Mouse (Mus musculus) forebrain, embryonic 12.5 days (tissue): ENCODE results near the gene Has3. TPM values are rescaled to one million over a fixed set of nuclear protein-coding genes. Genes with fewer than 3 reads are reported as not detected.

Experiments used
- ATAC-seq: fragments of 200-750 bp; cut with Nextera tagmentation; 2 replicates; pipeline ENCODE4 v1.8.0; 2017; ENCODE audit warnings: moderate TSS enrichment; ENCODE audit not compliant: low FRiP score
- H3K27ac ChIP-seq: fragments of 300-500 bp; sonication (generic); 2 replicates; pipeline ENCODE4 v1.5.1; 2016; ENCODE audit warnings: mild to moderate bottlenecking
- H3K27me3 ChIP-seq: fragments of 300-500 bp; sonication (generic); 2 replicates; pipeline ENCODE4 v1.6.1; 2016; ENCODE audit warnings: mild to moderate bottlenecking
- H3K36me3 ChIP-seq: fragments of 300-500 bp; sonication (generic); replicated peaks from 2 replicates; pipeline ENCODE4 v1.6.1; 2016; ENCODE audit warnings: mild to moderate bottlenecking
- H3K4me1 ChIP-seq: fragments of 300-500 bp; sonication (generic); 2 replicates; pipeline ENCODE4 v1.6.1; 2016
- H3K4me2 ChIP-seq: fragments of 300-500 bp; sonication (generic); 2 replicates; pipeline ENCODE4 v1.6.1; 2016; ENCODE audit warnings: mild to moderate bottlenecking, moderate library complexity
- H3K4me3 ChIP-seq: fragments of 300-500 bp; sonication (generic); replicated peaks from 2 replicates; pipeline ENCODE4 v1.5.1; 2016; ENCODE audit warnings: mild to moderate bottlenecking
- H3K9ac ChIP-seq: fragments of 300-500 bp; sonication (generic); 2 replicates; pipeline ENCODE4 v1.6.1; 2016; ENCODE audit warnings: mild to moderate bottlenecking
- H3K9me3 ChIP-seq: fragments of 300-500 bp; sonication (generic); 2 replicates; pipeline ENCODE4 v1.6.1; 2016
- WGBS: fragments of 180-500 bp; shearing (Covaris S2); methylation state at CpG from one replicate; pipeline ENCODE4 v1.1.7; 2016; 5-methylcytosine and 5-hydroxymethylcytosine counted together
- polyA plus RNA-seq: library from polyadenylated mRNA; unstranded; fragments of >200 nt; fragmentation: Nextera tagmentation; extraction: Ambion mirVana; gene quantifications from 2 replicates; pipeline ENCODE4 v1.2.1, GENCODE M21; 2016

Gene Has3
- polyA plus RNA-seq, 1 experiment from 2014 or later = 0.56 TPM

DNA sequence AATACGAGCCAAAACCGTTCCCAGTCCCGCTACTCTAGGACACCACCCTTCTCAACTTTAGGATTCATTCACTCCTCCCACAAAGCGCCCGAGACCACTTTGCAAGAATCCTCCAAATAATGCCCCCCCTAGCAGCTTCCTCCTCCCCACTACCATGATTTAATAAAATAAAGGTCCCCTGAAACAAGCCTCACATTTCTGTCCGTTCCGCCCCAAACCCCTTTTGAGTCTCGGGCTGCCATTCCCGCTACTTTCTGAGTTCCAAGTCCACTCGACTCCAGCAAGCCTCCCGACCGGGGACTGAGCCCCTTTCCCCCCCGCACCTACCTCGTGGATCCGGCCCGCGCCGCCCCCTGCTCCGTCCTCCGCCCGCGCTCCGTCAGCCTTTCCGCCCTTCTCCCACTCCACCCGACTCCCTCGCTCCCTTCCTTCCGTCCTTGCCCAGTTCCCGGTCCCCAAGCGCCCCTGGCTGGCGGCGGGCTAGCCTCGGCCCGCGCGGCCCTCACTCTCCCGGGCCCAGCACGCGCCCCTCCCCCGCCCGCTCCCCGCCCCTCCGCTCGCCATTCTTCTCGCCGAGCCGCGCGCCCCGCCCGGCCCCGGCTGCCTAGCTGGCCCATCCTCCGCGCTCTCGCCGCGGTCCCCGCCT lies 22.9 kb downstream of the Has3 start:
- H3K9ac ChIP-seq = peak overlapping the region; percentile 96
- H3K36me3 ChIP-seq = peaks cover 22% of the 10 kb centered on the region
- no peaks in the 10 kb centered on the region for H3K9me3 ChIP-seq
- peak overlapping the region; percentile 75 for H3K4me2 ChIP-seq
- H3K4me1 ChIP-seq = peaks cover 25% of the 10 kb centered on the region
- WGBS = 1% methylated on average over 48 of the region's 57 CpGs
- H3K4me3 ChIP-seq = peak overlapping the region; percentile 94
- peak overlapping the region; percentile 97 for H3K27ac ChIP-seq
- ATAC-seq = peak; percentile 86
- no peaks in the 10 kb centered on the region for H3K27me3 ChIP-seq

DNA sequence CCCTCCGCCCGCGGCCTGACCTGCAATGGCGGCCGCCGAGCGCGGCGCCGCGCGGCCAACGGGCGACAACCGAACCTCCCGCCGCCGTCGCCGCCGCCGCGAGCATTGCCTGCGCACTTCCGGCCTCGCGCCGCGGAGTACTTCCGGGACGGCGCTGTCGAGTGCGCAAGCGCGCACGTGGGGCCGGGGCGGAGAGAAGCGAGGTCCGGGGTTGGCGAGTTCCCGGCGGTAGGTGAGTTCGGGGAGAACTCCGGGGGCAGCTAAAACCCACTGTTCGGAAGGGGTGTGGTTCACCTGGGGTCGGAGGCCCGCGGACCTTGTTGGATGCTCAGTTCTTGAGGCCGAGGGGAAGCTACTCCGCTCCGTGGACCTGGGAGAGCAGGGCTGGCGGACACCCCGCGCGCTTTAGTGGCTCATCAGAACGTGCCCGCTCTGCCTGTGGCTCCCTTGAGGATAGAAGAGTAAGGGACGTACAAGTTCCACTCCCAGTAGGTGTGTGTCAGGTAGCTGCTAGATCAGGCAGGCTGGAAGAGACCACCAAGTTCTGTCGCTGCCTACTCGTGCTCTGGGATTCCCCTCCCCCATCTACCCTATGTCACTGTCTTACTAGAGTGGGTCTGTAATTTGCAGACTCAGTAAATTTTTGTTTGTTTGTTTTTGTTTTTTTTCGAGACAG lies 23.6 kb downstream of the Has3 start, which contains the start of gene Utp4:
Gene Utp4, plus strand, starts transcription at position 156 of the 676 bp plus-strand sequence.
- Histone ChIP-seq H3K9ac (peak within 1 kb of the TSS; percentile 96), H3K4me1 (peaks cover 25% of the 10 kb centered on the region), H3K4me2 (peak within 1 kb of the TSS; percentile 75), H3K4me3 (peak within 1 kb of the TSS; percentile 94), H3K9me3 (no peaks in the 10 kb centered on the region), H3K36me3 (peaks cover 29% of the 10 kb centered on the region), H3K27ac (peak within 1 kb of the TSS; percentile 97), H3K27me3 (no peaks in the 10 kb centered on the region)
- under 1% methylated on average over 63 of the region's 63 CpGs for WGBS
- peak; percentile 95 for ATAC-seq

DNA sequence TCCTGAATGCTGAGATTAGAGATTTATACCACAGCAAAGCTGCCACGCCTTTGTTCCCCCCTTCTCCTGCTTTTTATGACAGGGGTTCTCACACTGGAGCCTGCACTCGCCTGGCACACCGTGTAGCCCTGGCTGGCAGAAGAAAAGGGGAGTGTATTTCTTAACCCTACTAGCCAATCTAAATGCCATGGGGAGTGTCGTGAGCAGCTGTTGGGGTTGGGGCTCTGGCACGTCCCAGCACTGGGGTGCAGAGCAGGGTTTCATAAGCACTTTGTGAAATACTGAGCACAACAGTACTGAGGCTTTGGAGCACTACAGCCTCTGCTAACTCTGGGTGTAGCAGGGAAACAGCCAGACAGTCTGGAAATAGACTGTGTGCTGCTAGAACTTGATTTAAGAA lies 29.4 kb downstream of the Has3 start:
- H3K27me3 ChIP-seq = no peaks in the 10 kb centered on the region
- H3K9ac ChIP-seq = no peak overlapping the region
- ATAC-seq = no peak
- H3K36me3 ChIP-seq = peaks cover 85% of the 10 kb centered on the region
- no peak overlapping the region for H3K4me3 ChIP-seq
- no peak overlapping the region for H3K4me2 ChIP-seq
- WGBS = 95% methylated on average over 5 of the region's 5 CpGs
- peaks cover 5% of the 10 kb centered on the region for H3K4me1 ChIP-seq
- H3K9me3 ChIP-seq = no peaks in the 10 kb centered on the region
- no peak overlapping the region for H3K27ac ChIP-seq

DNA sequence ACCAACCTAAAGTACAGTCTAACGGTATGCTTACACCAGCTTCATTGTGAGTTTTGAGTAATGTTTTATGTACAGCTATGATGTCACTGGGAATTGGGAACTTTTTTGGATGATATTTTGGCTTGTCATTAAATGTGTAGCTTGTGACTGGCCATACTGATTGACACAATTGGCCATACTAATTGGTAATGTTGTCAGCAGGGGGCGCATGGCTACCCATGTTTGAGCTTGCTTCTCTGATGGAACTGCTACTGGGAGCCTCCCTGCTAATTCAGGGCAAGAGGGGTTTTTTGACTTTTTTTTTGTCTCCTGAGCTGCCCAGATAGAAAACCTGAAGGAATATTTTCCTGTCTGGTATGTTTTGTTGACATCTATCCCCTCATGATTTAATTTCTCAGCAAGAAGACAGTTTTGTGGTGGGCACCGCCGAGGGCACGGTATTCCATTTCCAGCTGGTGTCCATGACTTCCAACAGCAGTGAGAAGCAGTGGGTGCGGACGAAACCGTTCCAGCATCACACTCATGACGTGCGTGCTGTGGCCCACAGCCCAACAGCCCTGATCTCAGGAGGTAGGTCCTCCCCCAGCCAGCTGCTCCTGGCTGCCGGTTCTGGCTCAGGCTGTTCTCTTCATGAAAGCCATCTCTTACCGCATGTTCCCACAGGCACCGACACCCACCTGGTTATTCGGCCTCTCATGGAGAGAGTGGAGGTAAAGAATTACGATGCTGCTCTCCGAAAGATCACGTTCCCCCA lies 35.9 kb downstream of the Has3 start:
- Histone ChIP-seq H3K4me1 (no peaks in the 10 kb centered on the region), H3K9me3 (no peaks in the 10 kb centered on the region), H3K4me3 (no peak overlapping the region), H3K27me3 (no peaks in the 10 kb centered on the region), H3K4me2 (no peak overlapping the region), H3K36me3 (peaks cover 83% of the 10 kb centered on the region), H3K9ac (no peak overlapping the region), H3K27ac (no peak overlapping the region)
- WGBS = 92% methylated on average over 17 of the region's 17 CpGs
- no peak for ATAC-seq

DNA sequence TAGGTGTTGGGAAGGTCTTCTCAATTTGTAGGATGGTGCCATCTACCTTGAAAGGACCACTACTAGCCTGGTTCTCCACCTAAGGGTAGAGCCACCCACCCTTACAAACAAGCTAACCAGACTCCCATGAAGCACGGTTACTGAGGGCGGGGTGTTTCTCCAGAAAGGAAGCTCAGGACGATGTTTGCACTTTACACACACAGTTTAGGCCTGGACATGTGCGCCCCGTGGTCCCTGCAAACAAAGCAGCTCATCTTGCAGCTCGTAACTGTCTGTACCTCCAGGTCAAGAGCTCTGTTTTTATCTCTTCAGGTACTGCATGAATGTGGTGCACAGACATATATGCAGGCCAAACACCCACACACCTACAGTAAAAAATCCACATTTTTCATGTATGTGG lies 36.6 kb downstream of the Has3 start:
- Histone ChIP-seq H3K27ac (no peak overlapping the region), H3K4me1 (no peaks in the 10 kb centered on the region), H3K36me3 (peaks cover 80% of the 10 kb centered on the region), H3K9me3 (no peaks in the 10 kb centered on the region), H3K4me3 (no peak overlapping the region), H3K4me2 (no peak overlapping the region), H3K9ac (no peak overlapping the region), H3K27me3 (no peaks in the 10 kb centered on the region)
- 94% methylated on average over 6 of the region's 6 CpGs for WGBS
- ATAC-seq = no peak

DNA sequence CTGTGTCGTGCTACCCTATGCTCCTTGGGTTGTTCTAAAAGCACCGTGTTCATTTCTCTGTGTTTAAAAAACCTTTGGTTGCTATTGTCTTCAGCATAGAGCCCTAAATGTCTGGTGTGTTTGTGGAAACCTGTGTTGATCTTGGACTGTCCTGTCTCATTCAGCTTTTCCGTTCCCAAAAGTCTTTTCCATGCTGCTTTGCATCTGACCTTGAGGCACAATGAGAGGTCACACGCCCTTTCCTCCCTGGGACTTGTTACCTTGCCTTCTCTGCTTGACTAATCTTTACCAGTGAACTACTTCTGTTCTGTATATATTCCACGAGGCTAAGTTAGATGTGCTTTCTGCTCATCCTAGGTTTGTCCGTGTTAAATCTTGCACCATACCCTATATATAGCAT lies 37.4 kb downstream of the Has3 start:
- no peaks in the 10 kb centered on the region for H3K9me3 ChIP-seq
- 89% methylated on average over 6 of the region's 6 CpGs for WGBS
- H3K4me3 ChIP-seq = no peak overlapping the region
- H3K27me3 ChIP-seq = no peaks in the 10 kb centered on the region
- H3K4me2 ChIP-seq = no peak overlapping the region
- no peak overlapping the region for H3K9ac ChIP-seq
- no peak for ATAC-seq
- H3K36me3 ChIP-seq = peaks cover 79% of the 10 kb centered on the region
- no peaks in the 10 kb centered on the region for H3K4me1 ChIP-seq
- H3K27ac ChIP-seq = no peak overlapping the region

DNA sequence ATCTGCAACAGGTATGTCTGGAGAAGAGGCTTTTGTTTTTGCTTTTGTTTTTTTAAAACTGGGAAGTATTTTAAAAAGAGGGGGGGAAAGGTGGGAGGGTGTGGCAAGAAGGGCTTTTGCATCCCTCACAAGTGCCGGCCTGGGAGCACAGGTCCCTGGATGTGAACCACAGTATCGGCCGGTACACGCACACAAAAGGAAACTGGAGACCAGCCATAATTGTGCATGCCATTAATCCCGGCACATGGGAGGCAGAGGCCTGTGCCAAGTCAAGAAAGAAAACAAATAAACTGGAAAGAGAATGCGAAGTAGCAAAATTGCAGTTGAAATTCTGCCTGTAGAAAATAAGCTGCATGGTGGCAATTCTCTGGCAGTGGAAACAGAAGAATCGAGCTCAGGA lies 38.2 kb downstream of the Has3 start:
- Histone ChIP-seq H3K4me1 (no peaks in the 10 kb centered on the region), H3K27me3 (no peaks in the 10 kb centered on the region), H3K9ac (no peak overlapping the region), H3K4me2 (no peak overlapping the region), H3K36me3 (peaks cover 76% of the 10 kb centered on the region), H3K4me3 (no peak overlapping the region), H3K27ac (no peak overlapping the region), H3K9me3 (no peaks in the 10 kb centered on the region)
- no peak for ATAC-seq
- WGBS = 89% methylated on average over 7 of the region's 7 CpGs

DNA sequence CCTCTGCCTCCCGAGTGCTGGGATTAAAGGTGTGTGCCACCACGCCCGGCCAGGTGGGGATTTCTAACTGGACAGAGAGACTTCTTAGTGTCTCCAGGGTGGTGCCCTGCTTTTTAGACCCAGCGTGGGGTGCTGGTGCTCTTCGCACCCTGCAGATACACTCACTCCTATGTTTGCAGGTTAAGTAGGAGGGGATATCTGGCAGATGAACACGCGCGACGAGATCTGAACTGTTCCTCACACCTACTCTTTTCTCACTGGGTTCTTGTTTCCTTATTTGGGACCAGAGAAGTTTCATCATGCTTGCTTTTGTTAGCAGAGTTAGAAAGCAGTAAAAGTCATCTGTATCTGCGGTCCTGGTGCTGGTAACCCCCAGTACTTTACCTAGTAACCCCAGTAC lies 43.6 kb downstream of the Has3 start:
- Histone ChIP-seq H3K9me3 (no peaks in the 10 kb centered on the region), H3K36me3 (peaks cover 78% of the 10 kb centered on the region), H3K4me1 (no peaks in the 10 kb centered on the region), H3K9ac (no peak overlapping the region), H3K4me2 (no peak overlapping the region), H3K27me3 (no peaks in the 10 kb centered on the region), H3K27ac (no peak overlapping the region), H3K4me3 (no peak overlapping the region)
- no peak for ATAC-seq
- 97% methylated on average over 10 of the region's 10 CpGs for WGBS

DNA sequence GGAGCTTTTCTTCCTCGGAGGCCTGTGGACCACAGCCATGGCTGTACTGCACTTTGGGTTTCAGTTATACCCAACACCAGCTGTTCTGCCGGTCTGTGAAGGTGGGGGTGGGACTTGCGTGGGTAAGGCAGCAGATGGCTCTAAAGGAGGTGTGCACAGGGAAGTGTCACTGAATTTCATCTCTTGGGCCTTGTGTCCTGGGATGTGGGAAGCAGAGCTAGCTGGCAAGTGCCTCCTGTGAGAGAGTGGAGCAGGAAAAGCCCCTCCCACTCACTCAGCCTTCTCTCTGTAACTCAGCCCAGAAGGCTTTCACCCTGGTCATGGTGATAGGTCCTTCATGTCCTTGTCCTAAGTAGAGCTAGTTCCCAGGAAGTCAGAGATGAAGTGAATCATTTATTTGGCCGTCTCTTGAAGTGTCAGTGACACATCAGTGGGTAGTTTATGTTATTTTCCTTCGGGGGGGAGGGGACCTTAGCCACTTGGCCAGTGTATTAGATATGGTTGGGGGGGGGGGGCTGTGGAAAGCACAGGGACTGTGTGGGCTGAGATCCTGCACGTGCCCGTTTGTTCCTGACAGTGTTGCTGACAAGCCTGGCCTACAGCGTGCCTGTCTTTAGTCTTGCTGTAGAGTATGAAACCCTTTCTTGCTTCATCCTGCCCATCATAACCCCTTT lies 49.8 kb downstream of the Has3 start:
- no peak overlapping the region for H3K27ac ChIP-seq
- 91% methylated on average over 8 of the region's 8 CpGs for WGBS
- no peaks in the 10 kb centered on the region for H3K27me3 ChIP-seq
- no peaks in the 10 kb centered on the region for H3K4me1 ChIP-seq
- H3K9me3 ChIP-seq = no peaks in the 10 kb centered on the region
- H3K4me3 ChIP-seq = no peak overlapping the region
- peaks cover 77% of the 10 kb centered on the region for H3K36me3 ChIP-seq
- ATAC-seq = no peak
- no peak overlapping the region for H3K4me2 ChIP-seq
- H3K9ac ChIP-seq = no peak overlapping the region

DNA sequence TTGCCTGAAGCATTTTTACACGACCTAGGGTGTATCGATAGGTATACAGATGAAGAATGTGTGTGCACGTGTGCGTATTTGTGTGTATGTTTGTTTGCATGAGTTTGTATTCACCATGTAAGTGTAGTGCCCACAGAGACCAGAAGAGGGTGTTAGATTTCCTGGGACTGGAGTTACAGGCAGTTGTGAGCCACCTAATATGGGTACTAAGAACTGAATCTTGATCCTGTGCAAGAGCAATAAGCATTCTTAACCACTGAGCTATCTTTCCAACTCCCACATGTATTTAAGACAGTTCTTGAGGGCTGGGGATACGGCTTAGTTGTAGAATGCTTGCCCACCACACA lies 50.3 kb downstream of the Has3 start:
- H3K27me3 ChIP-seq = no peaks in the 10 kb centered on the region
- peaks cover 72% of the 10 kb centered on the region for H3K36me3 ChIP-seq
- no peaks in the 10 kb centered on the region for H3K4me1 ChIP-seq
- no peak overlapping the region for H3K27ac ChIP-seq
- ATAC-seq = no peak
- no peaks in the 10 kb centered on the region for H3K9me3 ChIP-seq
- WGBS = 96% methylated on average over 5 of the region's 5 CpGs
- H3K4me2 ChIP-seq = no peak overlapping the region
- no peak overlapping the region for H3K9ac ChIP-seq
- no peak overlapping the region for H3K4me3 ChIP-seq

DNA sequence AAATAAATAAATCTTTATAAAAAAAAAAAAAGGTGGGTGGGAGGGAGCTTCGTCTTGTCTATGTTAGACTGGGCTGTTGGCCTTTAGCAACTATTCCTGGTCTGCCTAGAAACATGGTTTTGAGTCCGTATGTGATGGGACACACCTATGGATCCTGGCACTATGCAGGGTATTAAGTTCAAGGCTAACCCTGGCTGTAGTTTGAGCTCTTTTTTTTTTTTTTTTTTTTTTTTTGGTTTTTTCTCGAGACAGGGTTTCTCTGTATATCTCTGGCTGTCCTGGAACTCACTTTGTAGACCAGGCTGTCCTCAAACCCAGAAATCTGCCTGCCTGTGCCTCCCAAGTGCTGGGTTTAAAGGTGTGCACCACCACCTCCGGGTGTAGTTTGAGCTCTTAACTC lies 54.0 kb downstream of the Has3 start:
- H3K9me3 ChIP-seq = no peaks in the 10 kb centered on the region
- no peak overlapping the region for H3K4me3 ChIP-seq
- H3K9ac ChIP-seq = no peak overlapping the region
- H3K27ac ChIP-seq = no peak overlapping the region
- peaks cover 36% of the 10 kb centered on the region for H3K36me3 ChIP-seq
- H3K4me1 ChIP-seq = no peaks in the 10 kb centered on the region
- H3K4me2 ChIP-seq = no peak overlapping the region
- H3K27me3 ChIP-seq = no peaks in the 10 kb centered on the region
- no peak for ATAC-seq
- WGBS = 86% methylated on average over 4 of the region's 4 CpGs

DNA sequence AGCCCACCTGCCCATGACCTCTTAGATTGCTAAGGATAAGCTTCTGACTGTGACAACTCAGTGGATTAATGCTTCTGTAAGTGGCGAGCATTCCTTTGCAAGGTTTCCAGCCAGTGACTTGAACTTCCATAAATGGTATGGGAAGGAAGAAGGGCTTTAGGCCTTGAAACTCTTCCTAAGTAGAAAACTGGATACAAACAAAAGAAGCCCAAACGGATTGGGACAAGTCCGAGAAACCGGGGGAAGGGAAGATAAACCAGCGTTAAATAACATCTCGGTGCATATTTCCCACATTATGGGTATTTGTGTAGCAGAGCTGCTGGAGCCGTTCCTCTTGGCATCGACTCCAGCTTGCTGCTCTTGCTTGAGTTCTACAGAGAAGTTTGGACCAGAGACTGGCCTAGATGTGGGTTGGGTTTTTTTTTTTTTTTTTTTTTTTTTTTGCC lies 54.9 kb downstream of the Has3 start:
- Histone ChIP-seq H3K4me2 (no peak overlapping the region), H3K4me3 (no peak overlapping the region), H3K27ac (no peak overlapping the region), H3K4me1 (no peaks in the 10 kb centered on the region), H3K9me3 (no peaks in the 10 kb centered on the region), H3K27me3 (no peaks in the 10 kb centered on the region), H3K9ac (no peak overlapping the region), H3K36me3 (peaks cover 27% of the 10 kb centered on the region)
- no peak for ATAC-seq
- 89% methylated on average over 8 of the region's 8 CpGs for WGBS
